Mouse (Mus musculus): ENCODE data around the gene Bglap2. TPM values are rescaled to one million over a fixed set of nuclear protein-coding genes. Genes with fewer than 3 reads are reported as not detected.
"Not testable (repeated sequence)": the region's sequence is repeated elsewhere in the genome, so short reads cannot be mapped to it uniquely, and the experiment has no call there.

Gene Bglap2
- 1.3 TPM in 1 of 2 replicates, not detected in the other for polyA plus RNA-seq (2015; fragmentation: Nextera tagmentation; extraction: Ambion mirVana)

GRCm38 (mm10) chr3:88378599-88378998, at the start of gene Bglap2:
TSS of gene Bglap2 (minus strand) at chr3:88378699.
- not testable (repeated sequence) for H3K4me2 ChIP-seq (ENCODE audit: low read length); H3K9me3 ChIP-seq (replicated peaks; ENCODE audit: control insufficient read depth, low read length, poor library complexity, severe bottlenecking); H3K4me3 ChIP-seq (ENCODE audit: low read depth, low read length); H3K27ac ChIP-seq (ENCODE audit: low read length); H3K36me3 ChIP-seq (ENCODE audit: control insufficient read depth, insufficient read depth, low read length); H3K27me3 ChIP-seq (ENCODE audit: control insufficient read depth, insufficient read depth, low read depth, low read length); H3K4me1 ChIP-seq (ENCODE audit: control insufficient read depth, insufficient read depth, low read length); ATAC-seq; H3K9ac ChIP-seq (ENCODE audit: low read depth, low read length)
- 71% methylated on average over 4 of the region's 5 CpGs for WGBS

GRCm38 (mm10) chr3:88427342-88427905, 48.9 kb upstream of the Bglap2 start:
- Histone ChIP-seq H3K36me3 (ENCODE audit: control insufficient read depth, insufficient read depth, low read length) (no peaks in the 10 kb centered on the region), H3K4me3 (ENCODE audit: low read depth, low read length) (no peak overlapping the region), H3K9me3 (replicated peaks; ENCODE audit: control insufficient read depth, low read length, poor library complexity, severe bottlenecking) (no peaks in the 10 kb centered on the region), H3K27ac (ENCODE audit: low read length) (no peak overlapping the region), H3K4me1 (ENCODE audit: control insufficient read depth, insufficient read depth, low read length) (peaks cover 15% of the 10 kb centered on the region), H3K27me3 (ENCODE audit: control insufficient read depth, insufficient read depth, low read depth, low read length) (no peaks in the 10 kb centered on the region), H3K4me2 (ENCODE audit: low read length) (no peak overlapping the region), H3K9ac (ENCODE audit: low read depth, low read length) (no peak overlapping the region)
- 85% methylated on average over 4 of the region's 4 CpGs for WGBS
- ATAC-seq: no peak

- H3K9me3 ChIP-seq (replicated peaks; ENCODE audit: control insufficient read depth, low read length, poor library complexity, severe bottlenecking): no peaks in the 10 kb centered on the region
- no peak overlapping the region for H3K9ac ChIP-seq (ENCODE audit: low read depth, low read length)
- peaks cover 4% of the 10 kb centered on the region; the same call in 1 of the 2 replicates for H3K36me3 ChIP-seq (ENCODE audit: control insufficient read depth, insufficient read depth, low read length)
- WGBS: 89% methylated on average over 10 of the region's 10 CpGs
- no peaks in the 10 kb centered on the region for H3K27me3 ChIP-seq (ENCODE audit: control insufficient read depth, insufficient read depth, low read depth, low read length)
- ATAC-seq: no peak
- H3K4me2 ChIP-seq (ENCODE audit: low read length): no peak overlapping the region
- H3K4me1 ChIP-seq (ENCODE audit: control insufficient read depth, insufficient read depth, low read length): peaks cover 21% of the 10 kb centered on the region
- H3K4me3 ChIP-seq (ENCODE audit: low read depth, low read length): no peak overlapping the region
- H3K27ac ChIP-seq (ENCODE audit: low read length): no peak overlapping the region; the same call in 1 of the 2 replicates
Measured at GRCm38 (mm10) chr3:88425708-88426420, 47.4 kb upstream of the Bglap2 start.

- Histone ChIP-seq H3K9me3 (replicated peaks; ENCODE audit: control insufficient read depth, low read length, poor library complexity, severe bottlenecking) (no peaks in the 10 kb centered on the region), H3K36me3 (ENCODE audit: control insufficient read depth, insufficient read depth, low read length) (peaks cover 8% of the 10 kb centered on the region), H3K27ac (ENCODE audit: low read length) (peak overlapping the region; percentile 42), H3K4me1 (ENCODE audit: control insufficient read depth, insufficient read depth, low read length) (peaks cover 21% of the 10 kb centered on the region), H3K27me3 (ENCODE audit: control insufficient read depth, insufficient read depth, low read depth, low read length) (no peaks in the 10 kb centered on the region), H3K4me3 (ENCODE audit: low read depth, low read length) (peak overlapping the region; percentile 66), H3K4me2 (ENCODE audit: low read length) (peak overlapping the region; percentile 48), H3K9ac (ENCODE audit: low read depth, low read length) (no peak overlapping the region)
- no peak for ATAC-seq
- 8% methylated on average over 2 of the region's 2 CpGs for WGBS
Measured at GRCm38 (mm10) chr3:88425330-88425689, 46.8 kb upstream of the Bglap2 start.

GRCm38 (mm10) chr3:88424605-88425329, 46.3 kb upstream of the Bglap2 start, which contains the start of gene Slc25a44:
TSS of gene Slc25a44 (minus strand) at chr3:88425139.
- ATAC-seq: peak; percentile 96
- no peaks in the 10 kb centered on the region for H3K9me3 ChIP-seq (replicated peaks; ENCODE audit: control insufficient read depth, low read length, poor library complexity, severe bottlenecking)
- H3K9ac ChIP-seq (ENCODE audit: low read depth, low read length): peak within 1 kb of the TSS; percentile 69
- under 1% methylated on average over 35 of the region's 35 CpGs for WGBS
- peak within 1 kb of the TSS; percentile 73 for H3K4me2 ChIP-seq (ENCODE audit: low read length)
- H3K36me3 ChIP-seq (ENCODE audit: control insufficient read depth, insufficient read depth, low read length): peaks cover 9% of the 10 kb centered on the region
- H3K4me1 ChIP-seq (ENCODE audit: control insufficient read depth, insufficient read depth, low read length): peaks cover 21% of the 10 kb centered on the region
- no peaks in the 10 kb centered on the region for H3K27me3 ChIP-seq (ENCODE audit: control insufficient read depth, insufficient read depth, low read depth, low read length)
- peak within 1 kb of the TSS; percentile 79 for H3K27ac ChIP-seq (ENCODE audit: low read length)
- peak within 1 kb of the TSS; percentile 66 for H3K4me3 ChIP-seq (ENCODE audit: low read depth, low read length)

GRCm38 (mm10) chr3:88422020-88422720, 43.7 kb upstream of the Bglap2 start:
- Histone ChIP-seq H3K27me3 (ENCODE audit: control insufficient read depth, insufficient read depth, low read depth, low read length) (no peaks in the 10 kb centered on the region), H3K4me1 (ENCODE audit: control insufficient read depth, insufficient read depth, low read length) (peaks cover 21% of the 10 kb centered on the region), H3K9me3 (replicated peaks; ENCODE audit: control insufficient read depth, low read length, poor library complexity, severe bottlenecking) (no peaks in the 10 kb centered on the region), H3K27ac (ENCODE audit: low read length) (no peak overlapping the region; the same call in 1 of the 2 replicates), H3K4me2 (ENCODE audit: low read length) (0 out of 2 replicates have a peak overlapping the region, but pooled peaks have one; percentile 5), H3K4me3 (ENCODE audit: low read depth, low read length) (no peak overlapping the region), H3K9ac (ENCODE audit: low read depth, low read length) (no peak overlapping the region), H3K36me3 (ENCODE audit: control insufficient read depth, insufficient read depth, low read length) (peaks cover 15% of the 10 kb centered on the region)
- ATAC-seq: no peak
- WGBS: 37% methylated on average over 9 of the region's 9 CpGs

DNA sequence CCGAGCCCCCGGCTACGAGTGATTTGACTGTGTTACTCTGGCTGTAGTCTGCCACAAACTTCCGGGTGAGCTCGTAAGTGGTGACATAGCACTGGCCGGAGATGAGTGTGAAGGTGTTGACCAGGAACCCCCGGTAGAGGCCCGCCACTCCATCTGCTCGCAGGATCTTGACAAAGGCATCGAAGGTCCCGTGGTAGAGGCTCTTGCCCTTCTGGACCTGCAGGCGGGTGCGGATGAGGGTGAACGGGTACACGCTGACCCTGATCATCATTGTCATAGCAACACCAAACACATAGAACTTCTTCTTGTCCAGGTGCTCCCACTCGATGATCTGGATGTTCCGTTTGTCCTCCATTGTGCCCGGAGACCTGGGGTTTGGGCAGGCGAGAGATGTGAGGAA, 42.3 kb upstream of the Bglap2 start:
- no peak overlapping the region for H3K9ac ChIP-seq (ENCODE audit: low read depth, low read length)
- ATAC-seq: no peak
- peaks cover 21% of the 10 kb centered on the region for H3K4me1 ChIP-seq (ENCODE audit: control insufficient read depth, insufficient read depth, low read length)
- H3K27me3 ChIP-seq (ENCODE audit: control insufficient read depth, insufficient read depth, low read depth, low read length): no peaks in the 10 kb centered on the region
- H3K4me2 ChIP-seq (ENCODE audit: low read length): no peak overlapping the region
- no peak overlapping the region for H3K27ac ChIP-seq (ENCODE audit: low read length)
- no peaks in the 10 kb centered on the region for H3K9me3 ChIP-seq (replicated peaks; ENCODE audit: control insufficient read depth, low read length, poor library complexity, severe bottlenecking)
- peaks cover 17% of the 10 kb centered on the region for H3K36me3 ChIP-seq (ENCODE audit: control insufficient read depth, insufficient read depth, low read length)
- WGBS: 95% methylated on average over 19 of the region's 19 CpGs
- no peak overlapping the region for H3K4me3 ChIP-seq (ENCODE audit: low read depth, low read length)

GRCm38 (mm10) chr3:88418016-88418415, 39.5 kb upstream of the Bglap2 start:
- Histone ChIP-seq H3K27me3 (ENCODE audit: control insufficient read depth, insufficient read depth, low read depth, low read length) (no peaks in the 10 kb centered on the region), H3K4me2 (ENCODE audit: low read length) (no peak overlapping the region), H3K4me1 (ENCODE audit: control insufficient read depth, insufficient read depth, low read length) (peaks cover 12% of the 10 kb centered on the region), H3K36me3 (ENCODE audit: control insufficient read depth, insufficient read depth, low read length) (peaks cover 21% of the 10 kb centered on the region), H3K27ac (ENCODE audit: low read length) (no peak overlapping the region), H3K4me3 (ENCODE audit: low read depth, low read length) (no peak overlapping the region), H3K9me3 (replicated peaks; ENCODE audit: control insufficient read depth, low read length, poor library complexity, severe bottlenecking) (no peaks in the 10 kb centered on the region), H3K9ac (ENCODE audit: low read depth, low read length) (no peak overlapping the region)
- ATAC-seq: no peak
- WGBS: 89% methylated on average over 6 of the region's 6 CpGs

Measured in midbrain, embryonic 16.5 days (tissue).